Mouse (Mus musculus) small intestine, adult 2 months (tissue): ENCODE data around the gene Tmem41a.

Source experiments
- CTCF ChIP-seq: fragments of 200-500 bp; IDR thresholded peaks from 2 replicates; pipeline ENCODE4 v1.5.1; 2012; ENCODE audit warnings: low read depth, mild to moderate bottlenecking, control low read depth, inconsistent platforms, low read length, moderate library complexity, mixed read lengths; ENCODE audit not compliant: insufficient replicate concordance, insufficient read length; ENCODE audit errors: extremely low read depth
- POLR2A ChIP-seq: fragments of 200-500 bp; IDR thresholded peaks from 2 replicates; pipeline ENCODE4 v1.6.1; 2012; ENCODE audit warnings: low read depth, mild to moderate bottlenecking, control low read depth, inconsistent platforms, low read length, moderate library complexity

GRCm38 (mm10) chr16:21977347-21977746 is 30.0 kb upstream of the Tmem41a start:
- TF ChIP-seq CTCF (no peak), POLR2A (no peak)
